Mouse (Mus musculus) ES-E14 (cell line): Measurements from ENCODE around the gene Ssxb8. TPM values are rescaled to one million over a fixed set of nuclear protein-coding genes. Genes with fewer than 3 reads are reported as not detected.
"Not testable (repeated sequence)": the region's sequence is repeated elsewhere in the genome, so short reads cannot be mapped to it uniquely, and the experiment has no call there.

Experiments used
- DNase-seq: peaks from one replicate; pipeline ENCODE4 v3.0.0-alpha.2; 2013; ENCODE audit warnings: low read depth, low spot score
- H3K27ac ChIP-seq: 2 replicates; pipeline ENCODE4 v1.5.1; 2012; ENCODE audit warnings: low read depth, mild to moderate bottlenecking, low read length, moderate library complexity, mixed read lengths; ENCODE audit not compliant: poor library complexity, insufficient read depth, severe bottlenecking
- H3K36me3 ChIP-seq: 2 replicates; pipeline ENCODE4 v1.6.1; 2012; ENCODE audit warnings: mild to moderate bottlenecking, low read length, moderate library complexity, mixed read lengths; ENCODE audit not compliant: control insufficient read depth, poor library complexity, insufficient read depth, severe bottlenecking
- H3K4me1 ChIP-seq, 2 experiments: fragments of 150-350 bp in 1 of 2; sonication (generic) in 1 of 2; 2 replicates each; pipeline ENCODE4 v1.6.1; 2012; ENCODE audit warnings: low read length in 2 of 2, mild to moderate bottlenecking in 1 of 2, mixed read lengths in 1 of 2; ENCODE audit not compliant: control insufficient read depth in 2 of 2, insufficient read depth in 2 of 2, poor library complexity in 1 of 2
- H3K4me3 ChIP-seq, 2 experiments: fragments of 150-350 bp in 1 of 2; sonication (generic) in 1 of 2; 2 replicates each; pipeline ENCODE4 v1.5.1; 2012; ENCODE audit warnings: low read length in 2 of 2, low read depth in 1 of 2, mild to moderate bottlenecking in 1 of 2, mixed read lengths in 1 of 2; ENCODE audit not compliant: insufficient read depth in 1 of 2, poor library complexity in 1 of 2, severe bottlenecking in 1 of 2
- H3K9ac ChIP-seq: 2 replicates; pipeline ENCODE4 v1.6.1; 2012; ENCODE audit warnings: low read depth, mild to moderate bottlenecking, low read length, mixed read lengths; ENCODE audit not compliant: poor library complexity, insufficient read depth, severe bottlenecking
- H3K9me3 ChIP-seq: fragments of 150-350 bp; sonication (generic); 2 replicates; pipeline ENCODE4 v1.6.1; 2012; ENCODE audit warnings: low read depth, mild to moderate bottlenecking, low read length; ENCODE audit not compliant: control insufficient read depth, insufficient read depth
- CHD2 ChIP-seq: IDR thresholded peaks from 2 replicates; pipeline ENCODE4 v1.6.1; 2014; ENCODE audit warnings: mild to moderate bottlenecking, low read depth, low read length, inconsistent platforms
- HCFC1 ChIP-seq: IDR thresholded peaks from 2 replicates; pipeline ENCODE4 v1.6.1; 2012; ENCODE audit warnings: low read length, inconsistent platforms, borderline replicate concordance; ENCODE audit not compliant: insufficient read depth
- MAFK ChIP-seq: IDR thresholded peaks from 2 replicates; pipeline ENCODE4 v1.6.1; 2014; ENCODE audit warnings: mild to moderate bottlenecking, low read depth, low read length, inconsistent platforms; ENCODE audit not compliant: insufficient read depth
- ZC3H11A ChIP-seq: IDR thresholded peaks from 2 replicates; pipeline ENCODE4 v1.6.1; 2012; ENCODE audit warnings: low read depth, mild to moderate bottlenecking, inconsistent platforms, low read length, borderline replicate concordance
- ZNF384 ChIP-seq: IDR thresholded peaks from 2 replicates; pipeline ENCODE4 v1.6.1; 2012; ENCODE audit warnings: low read depth, low read length, inconsistent platforms
- in situ Hi-C, 2 experiments: fragments of 600-800 bp; cut with MboI; formaldehyde crosslinking; loops; one replicate each; pipeline ENCODE4 v1.15.1; 2025; ENCODE audit warnings: low sequenced_read_pairs in 2 of 2, inconsistent platforms in 1 of 2; ENCODE audit not compliant: unreplicated experiment in 2 of 2
- total RNA-seq: library from RNA; depleted of rRNA; stranded (reverse); fragments of 300-350 nt; gene quantifications from 2 replicates; pipeline ENCODE4 v1.2.3, GENCODE M21; 2012; rRNA removed

Ssxb8 gene
- not detected in 2 replicates for total RNA-seq

DNA sequence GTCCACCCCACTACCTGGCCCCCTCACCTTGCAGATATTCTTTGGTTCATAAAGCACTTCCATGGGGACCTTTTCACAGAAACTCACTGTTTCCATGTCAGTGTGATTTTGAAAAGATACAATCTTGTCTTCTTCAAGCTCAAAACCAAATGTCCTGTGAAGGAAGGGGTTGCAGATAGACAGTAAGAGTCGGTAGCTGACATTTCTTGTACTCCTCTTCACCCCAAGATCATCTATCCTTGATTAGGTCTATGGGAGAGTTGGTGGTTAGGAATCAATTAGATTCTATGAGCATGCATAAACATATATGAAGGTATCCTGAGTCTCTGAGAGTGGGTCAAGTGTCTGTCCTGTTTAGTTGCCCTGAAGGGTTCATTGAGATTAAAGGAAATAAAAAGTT lies at the start of gene Ssxb8:
TSS of gene Ssxb8 (minus strand) at position 101 of the 400 bp plus-strand sequence.
- H3K36me3 ChIP-seq, H3K9me3 ChIP-seq, DNase-seq, H3K9ac ChIP-seq, H3K4me3 ChIP-seq, H3K4me1 ChIP-seq, in situ Hi-C loops, H3K27ac ChIP-seq: not testable (repeated sequence)

DNA sequence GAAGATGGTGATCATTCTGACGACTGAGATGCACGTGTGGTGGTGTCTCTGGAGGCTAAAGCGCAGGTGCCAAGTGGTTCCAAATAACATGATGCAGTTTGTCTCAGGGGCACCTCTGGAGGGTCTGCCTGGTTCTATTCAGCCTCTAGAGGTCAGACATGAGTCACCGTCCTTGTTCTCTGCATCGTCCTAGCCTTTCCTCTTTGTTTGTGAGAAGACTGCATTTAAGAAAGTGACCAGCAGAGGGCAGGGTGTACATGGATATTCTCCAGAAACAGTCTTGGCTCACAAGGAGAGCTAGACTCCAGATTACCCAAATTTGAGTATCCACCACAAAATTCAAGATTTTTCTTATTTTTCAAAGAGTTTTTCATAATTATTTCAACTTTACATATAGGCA lies 42.3 kb upstream of the Ssxb8 start:
- no peaks in the 10 kb centered on the region for H3K9me3 ChIP-seq
- H3K9ac ChIP-seq = no peak overlapping the region
- no peaks in the 10 kb centered on the region for H3K36me3 ChIP-seq
- TF ChIP-seq MAFK = no peak
- no peak for TF ChIP-seq HCFC1
- TF ChIP-seq ZNF384 = no peak
- TF ChIP-seq CHD2 = no peak
- in situ Hi-C loops = no loop called here
- DNase-seq = peak; percentile 63
- H3K27ac ChIP-seq = no peak overlapping the region
- H3K4me3 ChIP-seq = no peak overlapping the region
- no peaks in the 10 kb centered on the region for H3K4me1 ChIP-seq

DNA sequence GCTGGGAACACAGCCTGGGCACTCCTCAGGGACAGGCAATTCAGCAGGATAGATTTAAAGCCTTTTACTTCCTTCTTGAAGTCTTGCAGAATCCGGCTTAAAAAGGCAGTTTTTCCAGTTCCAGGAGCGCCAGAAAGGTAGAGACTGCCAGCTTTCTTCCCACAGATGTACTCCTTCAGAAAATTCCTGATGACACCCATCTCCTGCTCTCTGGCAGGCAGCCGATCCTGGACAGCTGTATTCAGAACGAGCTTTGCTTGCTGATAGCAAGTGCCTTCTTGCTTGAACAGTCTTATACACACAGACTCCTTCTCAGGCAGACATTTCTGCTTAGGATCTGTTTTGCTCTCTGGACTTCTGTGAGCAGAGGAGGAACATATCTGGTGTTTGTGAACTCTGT lies 27.6 kb downstream of the Ssxb8 start:
- H3K9ac ChIP-seq = no peak overlapping the region
- in situ Hi-C loops = no loop called here

More for the DNA sequence above, 27.6 kb downstream of the Ssxb8 start:
- Histone ChIP-seq H3K27ac (no peak overlapping the region), H3K4me1 (no peaks in the 10 kb centered on the region), H3K4me3 (no peak overlapping the region), H3K36me3 (no peaks in the 10 kb centered on the region), H3K9me3 (no peaks in the 10 kb centered on the region)
- no peak for TF ChIP-seq HCFC1
- no peak for TF ChIP-seq ZNF384
- TF ChIP-seq MAFK = no peak
- TF ChIP-seq CHD2 = no peak
- TF ChIP-seq ZC3H11A = no peak
- no peak for DNase-seq

Other genes starting within 250 kb of the Ssxb8 start
- gene Ssxb2, start 229.1 kb downstream of the Ssxb8 start, total RNA-seq = not detected in 2 replicates
- gene Gm14459, start 165.9 kb downstream of the Ssxb8 start, total RNA-seq = not detected in 2 replicates
- gene Ssxb6, start 142.6 kb downstream of the Ssxb8 start, total RNA-seq = not detected in 2 replicates
- gene Ssxb3, start 99.0 kb downstream of the Ssxb8 start, total RNA-seq = not detected in 2 replicates
- gene Ssx9, start 57.6 kb upstream of the Ssxb8 start, total RNA-seq = not detected in 2 replicates
- gene Ssxb5, start 112.8 kb upstream of the Ssxb8 start, total RNA-seq = not detected in 2 replicates
- gene Gm6592, start 153.2 kb upstream of the Ssxb8 start, total RNA-seq = not detected in 2 replicates
- not detected in 2 replicates for gene Gm5751, start 183.4 kb upstream of the Ssxb8 start, total RNA-seq
- 0.37 and 0.67 TPM in 2 replicates for gene B630019K06Rik, start 201.5 kb upstream of the Ssxb8 start, total RNA-seq